Mouse (Mus musculus): ENCODE measurements around the gene Tbxa2r.

- TF ChIP-seq CTCF (IDR thresholded peaks at IDR 0.05; ENCODE audit: low read depth, low read length) (no peak), POLR2A (IDR thresholded peaks at IDR 0.05; ENCODE audit: extremely low read depth, insufficient read depth, low read length) (no peak)
Measured at GRCm38 (mm10) chr10:81289811-81290210, 38.7 kb upstream of the Tbxa2r start.
